Mouse (Mus musculus): ENCODE results near the gene Xlr5b.
"Not testable (repeated sequence)": the region's sequence is repeated elsewhere in the genome, so short reads cannot be mapped to it uniquely, and the experiment has no call there.

DNA sequence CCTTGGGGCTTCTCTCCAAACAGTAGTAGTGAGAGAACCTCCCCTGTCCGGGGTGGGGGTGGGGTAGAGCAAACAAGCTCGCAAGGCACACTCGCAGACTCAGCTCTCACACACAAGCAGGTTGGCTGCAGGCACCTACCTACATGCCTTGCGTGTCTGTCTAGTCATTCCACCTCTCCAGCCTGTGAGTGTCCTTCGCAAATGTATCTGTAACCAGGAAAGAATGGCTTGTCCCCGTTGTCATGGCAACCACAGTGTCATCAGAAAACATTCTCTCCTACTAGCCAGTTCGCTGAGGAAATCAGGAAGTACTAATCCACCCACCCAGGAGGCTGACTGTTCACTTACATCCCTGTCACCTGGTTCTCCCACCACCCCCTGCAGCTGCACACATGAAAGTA is 5.4 kb upstream of the Xlr5b start:
- TF ChIP-seq CTCF (IDR thresholded peaks at IDR 0.05); POLR2A (IDR thresholded peaks at IDR 0.05; ENCODE audit: insufficient read depth, low read depth, low read length); EP300 (IDR thresholded peaks at IDR 0.05; ENCODE audit: insufficient read depth, low read depth, low read length): not testable (repeated sequence)
